Mouse (Mus musculus) NIH3T3 (cell line): ENCODE data around the gene Gramd1b.
A peak's percentile ranks its signal among the peaks of the same experiment; 100 is the strongest.

Experiments
- DNase-seq: peaks from one replicate; pipeline ENCODE4 v3.0.0-alpha.2; 2012; ENCODE audit warnings: low read depth

Gene Gramd1b

DNA sequence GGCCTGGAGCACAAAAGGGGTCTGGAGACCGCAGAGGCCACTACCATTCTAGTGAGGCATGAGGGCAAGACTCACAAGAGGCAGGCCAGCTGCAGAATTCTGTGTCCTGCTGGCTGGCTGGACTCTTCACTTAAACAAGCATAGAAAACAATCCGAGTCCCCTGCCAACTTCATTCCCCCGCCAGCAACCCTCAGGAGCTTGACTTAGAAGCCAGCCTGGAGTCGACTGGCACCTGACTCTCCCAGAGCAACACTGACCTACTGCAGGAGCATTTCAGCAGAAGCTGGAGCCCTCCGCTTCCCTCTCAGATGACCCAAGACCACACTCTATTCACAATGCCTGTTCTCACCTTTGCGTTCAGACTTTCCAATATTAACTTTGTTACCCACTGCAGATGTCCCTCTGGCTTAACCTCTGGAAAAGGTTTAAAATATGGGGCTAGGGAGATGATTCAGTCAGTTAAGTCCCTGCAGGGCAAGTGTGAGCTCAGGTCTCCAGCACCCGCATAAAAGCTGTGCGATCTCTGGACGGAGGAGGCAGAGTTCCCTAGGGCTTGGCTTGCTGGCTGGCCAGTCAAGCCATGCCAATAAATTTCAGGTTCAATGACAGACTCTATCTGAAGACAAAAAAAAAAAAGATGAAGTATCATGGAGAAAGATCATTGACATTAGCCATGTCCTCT lies 104.8 kb downstream of the Gramd1b start:
- no peak for DNase-seq

DNA sequence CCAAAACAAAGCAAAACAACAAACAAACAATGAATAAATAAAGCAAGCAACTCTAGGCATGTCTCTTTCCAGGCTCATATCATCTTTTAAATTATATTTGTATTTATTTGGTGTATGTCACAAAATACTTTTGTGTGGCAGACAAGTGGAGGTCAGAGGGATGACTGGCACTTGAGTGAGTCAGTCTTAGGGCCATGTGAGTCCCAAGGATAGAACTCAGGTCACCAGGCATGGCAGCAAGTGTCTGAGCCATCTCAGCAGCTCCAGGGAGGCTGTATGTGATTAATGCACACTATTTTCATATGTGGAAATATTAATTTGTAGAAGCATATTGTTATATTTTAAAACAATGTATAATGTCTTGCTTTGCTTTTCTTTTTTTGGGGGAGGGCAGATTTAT lies 106.3 kb downstream of the Gramd1b start:
- DNase-seq: no peak

DNA sequence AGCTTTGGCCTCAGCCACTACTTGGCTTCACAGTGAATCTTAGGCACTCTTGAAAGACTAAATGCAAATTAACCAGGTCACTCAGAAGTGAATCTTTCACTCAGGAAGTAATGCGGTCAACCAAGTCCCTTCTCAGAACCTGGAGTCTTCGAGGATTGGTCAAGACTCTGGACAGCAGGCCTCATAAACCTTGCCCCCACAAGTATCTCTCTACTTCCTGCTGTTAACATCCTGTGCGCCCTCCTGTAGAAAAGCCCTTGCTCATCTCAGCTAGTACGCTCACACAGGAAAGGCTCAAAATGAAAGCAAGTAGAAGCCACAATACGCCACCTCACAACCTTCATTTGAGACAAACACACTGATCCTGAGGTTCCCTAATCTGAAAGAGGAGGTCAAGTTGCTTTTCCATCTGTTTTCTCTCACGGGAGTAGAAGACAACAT lies 107.7 kb downstream of the Gramd1b start:
- no peak for DNase-seq

GRCm38 (mm10) chr9:40422368-40423057 lies 108.7 kb downstream of the Gramd1b start:
- no peak for DNase-seq

- DNase-seq: no peak
These were observed 110.4 kb downstream of the Gramd1b start for GRCm38 (mm10) chr9:40420652-40421335.

GRCm38 (mm10) chr9:40418803-40419202 lies 112.4 kb downstream of the Gramd1b start:
- no peak for DNase-seq

DNA sequence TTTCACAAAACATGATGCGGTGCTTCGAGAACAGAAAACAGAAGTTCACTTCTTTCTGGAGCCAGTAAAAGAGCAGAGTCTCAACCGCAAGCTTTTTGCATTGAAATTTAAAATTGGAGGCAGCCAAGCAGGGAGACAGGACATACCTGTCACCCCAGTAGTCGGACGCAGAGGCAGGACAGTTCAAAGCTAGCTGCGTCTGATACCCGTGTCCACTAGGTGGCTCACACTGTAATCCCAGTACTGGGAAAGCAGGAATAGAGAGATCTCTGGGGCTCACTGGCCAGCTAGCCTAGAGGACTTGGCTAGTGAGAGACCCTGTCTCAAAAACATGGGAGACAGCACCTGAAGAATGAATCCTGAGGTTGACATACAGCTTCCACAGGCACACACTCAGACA lies 115.0 kb downstream of the Gramd1b start:
- DNase-seq: peak; percentile 22

- DNase-seq: peak; percentile 92
These were observed 116.0 kb downstream of the Gramd1b start for GRCm38 (mm10) chr9:40414904-40415766.

GRCm38 (mm10) chr9:40414498-40414903 lies 116.7 kb downstream of the Gramd1b start:
- DNase-seq: peak; percentile 85

DNA sequence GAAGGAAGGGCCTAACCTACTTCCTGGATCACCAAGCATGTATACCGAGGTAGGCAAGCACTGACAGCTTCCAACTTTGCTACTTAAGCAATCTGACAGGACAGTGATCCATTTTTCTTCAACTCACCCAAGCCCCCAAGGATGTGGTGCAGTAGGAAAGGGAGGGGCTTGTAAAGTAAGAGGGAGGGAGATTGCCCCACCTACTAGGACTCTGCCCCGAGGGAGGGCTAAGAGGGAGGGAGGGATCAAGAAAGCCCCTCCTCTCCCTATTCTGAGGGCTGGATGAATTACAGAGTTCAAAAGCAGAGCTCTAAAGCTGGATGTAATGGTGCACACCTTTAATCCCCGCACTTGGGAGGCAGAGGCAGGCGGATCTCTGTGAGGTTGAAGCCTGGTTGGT lies 117.6 kb downstream of the Gramd1b start:
- DNase-seq: no peak

DNA sequence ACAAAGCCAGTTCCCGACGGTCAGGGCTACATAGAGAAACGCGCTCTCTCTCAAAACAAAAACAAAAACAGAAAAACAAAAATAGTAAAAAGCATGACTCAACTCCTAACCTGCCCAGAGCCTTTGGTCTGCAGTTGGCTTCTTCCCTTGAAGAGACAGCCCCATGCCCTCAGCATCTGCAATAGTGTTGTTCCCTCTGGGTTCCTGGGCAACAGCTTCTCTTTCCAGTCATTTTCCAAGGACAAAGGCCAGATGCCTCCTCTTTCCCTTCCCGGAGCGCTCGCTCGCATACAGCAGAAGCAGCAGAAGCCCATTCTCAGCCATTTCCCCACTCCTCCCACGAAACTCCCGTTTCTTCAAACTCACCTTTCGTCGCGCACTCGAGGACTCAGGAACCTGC lies 118.3 kb downstream of the Gramd1b start:
- no peak for DNase-seq

- no peak for DNase-seq
These were observed 118.9 kb downstream of the Gramd1b start for GRCm38 (mm10) chr9:40412246-40412645.

DNA sequence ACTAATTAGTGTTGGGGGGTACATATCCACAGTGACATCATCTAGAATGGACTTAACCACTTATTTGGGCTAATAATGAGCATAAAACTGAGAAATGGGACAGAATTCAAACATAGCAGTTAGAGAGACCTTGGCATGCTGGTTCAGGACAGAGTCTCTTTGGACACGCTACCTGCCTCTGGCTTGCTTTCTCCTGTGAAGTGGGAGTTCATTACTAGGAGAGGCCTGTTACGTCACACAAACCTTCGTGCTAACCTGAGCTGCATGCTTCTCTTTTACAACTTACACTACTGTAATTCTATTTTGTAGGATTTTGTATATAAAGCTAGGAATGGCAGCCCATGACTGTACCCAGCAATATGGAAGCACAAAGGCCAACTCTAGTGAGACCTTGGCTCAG lies 120.3 kb downstream of the Gramd1b start:
- no peak for DNase-seq

GRCm38 (mm10) chr9:40409071-40409470 lies 122.1 kb downstream of the Gramd1b start:
- DNase-seq: no peak

GRCm38 (mm10) chr9:40408415-40408814 lies 122.8 kb downstream of the Gramd1b start:
- DNase-seq: no peak

DNA sequence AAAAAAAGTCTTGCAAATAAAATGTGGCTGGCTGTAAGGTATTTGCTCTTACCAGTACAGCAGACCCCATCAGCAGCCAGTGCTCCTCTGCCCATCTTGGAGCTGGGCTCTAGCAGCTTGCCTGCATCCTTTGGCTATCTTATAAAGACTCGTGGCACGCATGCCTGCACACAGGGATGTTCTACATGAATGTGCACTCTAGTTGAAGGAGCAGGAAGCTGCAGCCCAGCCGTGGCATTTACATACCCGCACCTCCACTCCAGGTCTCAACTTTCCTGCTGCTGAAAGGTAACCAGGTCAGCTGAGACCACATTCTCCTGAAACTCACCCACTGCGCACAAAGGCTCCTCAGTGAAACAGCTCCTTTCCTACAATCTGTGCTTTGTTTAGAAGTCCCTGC lies 123.3 kb downstream of the Gramd1b start:
- DNase-seq: no peak

DNA sequence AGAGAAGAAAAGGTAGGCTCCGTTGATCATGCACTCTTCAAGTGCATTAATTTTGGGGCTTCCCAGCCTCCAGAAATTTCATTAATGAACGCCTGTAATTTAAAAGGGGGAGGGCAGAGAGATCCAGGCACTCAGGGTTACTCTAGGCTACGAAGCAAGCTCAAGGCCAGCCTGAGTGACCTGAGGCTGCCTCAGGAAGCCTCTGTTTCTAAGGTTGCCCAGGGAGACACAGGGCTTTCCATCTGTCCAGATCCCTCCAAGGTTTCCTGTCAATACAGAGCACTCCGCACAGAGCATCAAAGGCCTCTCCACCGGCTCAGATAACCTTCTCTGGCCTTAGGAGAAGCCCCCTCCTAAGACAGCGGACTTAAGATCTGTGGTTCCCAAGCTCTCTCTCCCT lies 125.4 kb downstream of the Gramd1b start:
- no peak for DNase-seq

DNA sequence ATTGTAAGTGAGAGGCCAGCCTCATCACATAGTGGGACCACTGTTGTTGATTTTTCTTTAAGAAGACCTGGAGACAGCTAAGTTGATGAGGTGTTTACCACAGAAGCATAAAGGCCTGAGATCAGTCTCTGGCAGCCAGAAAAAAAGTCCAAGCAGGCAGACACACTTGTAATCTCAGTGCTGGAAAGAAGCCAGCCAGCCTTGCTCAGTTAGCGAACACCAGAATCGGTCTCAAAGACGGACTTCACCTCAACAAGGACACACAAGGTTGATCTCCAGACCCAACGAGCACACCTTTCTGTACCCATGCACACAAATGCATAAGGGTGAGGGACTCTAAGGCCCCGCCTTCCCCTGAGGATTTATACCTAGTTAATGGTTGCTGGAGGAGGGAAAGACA lies 125.9 kb downstream of the Gramd1b start:
- no peak for DNase-seq

DNA sequence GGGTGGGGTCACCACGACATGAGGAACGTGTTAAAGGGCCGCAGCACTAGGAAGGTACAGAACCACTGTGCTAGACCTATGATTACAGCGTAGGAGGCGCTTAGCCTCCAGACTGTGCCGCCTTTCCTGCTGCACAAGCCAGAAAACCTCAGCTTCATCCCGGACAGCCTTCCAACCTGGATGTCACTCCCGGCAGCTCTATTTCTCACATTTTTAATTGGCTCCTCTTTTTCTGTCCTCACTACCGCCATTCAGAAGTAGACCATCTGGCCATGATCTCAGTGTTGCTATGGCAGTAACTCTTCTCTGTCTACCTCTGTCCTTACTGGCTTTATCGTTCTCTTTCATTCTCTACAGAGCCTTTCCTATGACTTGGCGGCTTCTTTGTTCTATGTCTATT lies 126.5 kb downstream of the Gramd1b start:
- no peak for DNase-seq

DNA sequence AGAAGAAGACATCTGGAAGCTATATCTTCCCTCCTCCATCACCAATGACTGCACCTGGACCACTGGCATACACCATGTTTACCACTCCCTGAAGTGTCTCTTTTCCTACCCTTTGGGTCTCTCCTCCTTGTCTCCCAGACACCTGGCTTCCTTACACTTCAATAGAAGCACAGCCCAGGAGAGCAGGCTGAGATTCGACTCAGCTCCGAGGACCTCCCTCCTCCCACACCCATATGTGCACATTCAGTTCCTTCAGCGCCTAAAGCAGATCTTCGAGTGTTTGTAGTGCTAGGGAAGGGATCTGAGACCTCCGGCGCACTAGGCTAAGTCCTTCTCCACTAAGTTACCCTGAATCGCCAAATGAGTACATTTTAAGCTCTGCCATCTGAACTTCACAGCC lies 127.4 kb downstream of the Gramd1b start:
- DNase-seq: no peak

DNA sequence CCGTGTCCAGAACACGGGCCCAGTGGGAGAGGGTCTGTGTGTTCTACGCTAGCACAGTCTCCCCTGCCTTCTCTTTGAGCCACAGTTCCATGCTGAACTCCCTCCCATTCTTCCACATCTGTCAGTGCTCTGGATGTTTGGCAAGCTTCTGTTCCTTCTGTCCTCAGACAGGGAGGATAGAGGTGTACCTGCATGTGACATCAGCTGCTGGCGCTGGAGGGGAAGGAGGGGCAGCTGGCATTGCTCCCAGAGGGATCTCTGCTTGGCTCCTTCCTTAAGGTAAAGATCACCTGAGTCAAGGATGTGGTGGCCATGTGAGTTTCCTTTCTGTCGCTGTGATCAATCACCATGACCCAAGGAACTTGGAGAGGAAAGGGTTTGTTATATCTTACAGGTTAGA lies 129.4 kb downstream of the Gramd1b start:
- no peak for DNase-seq

DNA sequence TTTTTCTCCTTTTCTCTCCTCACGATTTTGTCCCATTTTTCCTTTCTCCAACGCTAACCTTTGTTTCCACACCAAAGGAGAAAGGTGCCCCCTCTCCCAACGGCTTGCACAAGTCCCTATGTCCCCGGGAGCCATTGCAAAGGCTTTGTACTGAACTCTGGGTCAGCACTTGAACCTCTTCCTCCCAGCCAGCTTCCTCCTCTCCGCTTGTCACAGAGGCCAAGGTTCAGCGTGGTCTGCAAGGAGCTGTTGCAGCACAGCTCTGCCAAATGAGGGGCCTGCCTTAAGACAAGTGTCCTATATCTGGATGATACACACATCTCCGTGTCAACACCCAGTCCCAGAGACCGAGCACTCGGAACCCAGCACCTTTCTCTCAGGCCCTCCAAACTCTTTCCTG lies 130.3 kb downstream of the Gramd1b start:
- DNase-seq: no peak
